Mouse (Mus musculus) kidney, embryonic 14.5 days (tissue): ENCODE data around the gene Rnf220. TPM values are rescaled to one million over a fixed set of nuclear protein-coding genes. Genes with fewer than 3 reads are reported as not detected.

Experiments
- ATAC-seq: fragments of 200-750 bp; cut with Nextera tagmentation; 2 replicates; pipeline ENCODE4 v1.8.0; 2017; ENCODE audit warnings: moderate number of reproducible peaks, mild to moderate bottlenecking, moderate TSS enrichment, moderate library complexity; ENCODE audit not compliant: low FRiP score, low TSS enrichment
- H3K27ac ChIP-seq: fragments of 300-500 bp; sonication (generic); 2 replicates; pipeline ENCODE4 v1.5.1; 2014; ENCODE audit warnings: low read depth, mild to moderate bottlenecking, low read length, moderate library complexity, mixed read lengths
- H3K27me3 ChIP-seq: fragments of 300-500 bp; sonication (generic); 2 replicates; pipeline ENCODE4 v1.6.1; 2014; ENCODE audit warnings: mild to moderate bottlenecking, low read length; ENCODE audit not compliant: control insufficient read depth, insufficient read depth
- H3K36me3 ChIP-seq: fragments of 300-500 bp; sonication (generic); 2 replicates; pipeline ENCODE4 v1.6.1; 2014; ENCODE audit warnings: low read length, mixed read lengths; ENCODE audit not compliant: control insufficient read depth, insufficient read depth
- H3K4me1 ChIP-seq: fragments of 300-500 bp; sonication (generic); 2 replicates; pipeline ENCODE4 v1.6.1; 2014; ENCODE audit warnings: low read length, mixed read lengths; ENCODE audit not compliant: control insufficient read depth, insufficient read depth
- H3K4me2 ChIP-seq: fragments of 300-500 bp; sonication (generic); replicated peaks from 2 replicates; pipeline ENCODE4 v1.6.1; 2014; ENCODE audit warnings: low read depth, mild to moderate bottlenecking, low read length
- H3K4me3 ChIP-seq: fragments of 300-500 bp; sonication (generic); 2 replicates; pipeline ENCODE4 v1.5.1; 2014; ENCODE audit warnings: mild to moderate bottlenecking, low read length
- H3K9ac ChIP-seq: fragments of 300-500 bp; sonication (generic); 2 replicates; pipeline ENCODE4 v1.6.1; 2014; ENCODE audit warnings: low read depth, mild to moderate bottlenecking, low read length, moderate library complexity
- H3K9me3 ChIP-seq: fragments of 300-500 bp; sonication (generic); 2 replicates; pipeline ENCODE4 v1.6.1; 2016; ENCODE audit warnings: low read length; ENCODE audit not compliant: control insufficient read depth
- WGBS: fragments of 180-500 bp; shearing (Covaris S2); extraction: QIAGEN DNeasy Blood & Tissue Kit; methylation state at CpG from one replicate; pipeline ENCODE4 v1.1.7; 2014; 5-methylcytosine and 5-hydroxymethylcytosine counted together
- polyA plus RNA-seq: library from polyadenylated mRNA; unstranded; fragments of >200 nt; fragmentation: Nextera tagmentation; extraction: Ambion mirVana; gene quantifications from 2 replicates; pipeline ENCODE4 v1.2.1, GENCODE M21; 2014

The Rnf220 gene
- polyA plus RNA-seq, 1 experiment from 2014 or later = 59.3 TPM

GRCm38 (mm10) chr4:117527952-117528351, 31.1 kb upstream of the Rnf220 start:
- no peaks in the 10 kb centered on the region for H3K9me3 ChIP-seq
- H3K36me3 ChIP-seq = no peaks in the 10 kb centered on the region
- no peak overlapping the region for H3K4me3 ChIP-seq
- no peak overlapping the region for H3K27ac ChIP-seq
- peaks cover 9% of the 10 kb centered on the region; the same call in 1 of the 2 replicates for H3K27me3 ChIP-seq
- ATAC-seq = peak; percentile 71
- H3K9ac ChIP-seq = no peak overlapping the region
- no peaks in the 10 kb centered on the region for H3K4me1 ChIP-seq
- no peak overlapping the region for H3K4me2 ChIP-seq
- WGBS = 28% methylated on average over 1 of the region's 1 CpGs

DNA sequence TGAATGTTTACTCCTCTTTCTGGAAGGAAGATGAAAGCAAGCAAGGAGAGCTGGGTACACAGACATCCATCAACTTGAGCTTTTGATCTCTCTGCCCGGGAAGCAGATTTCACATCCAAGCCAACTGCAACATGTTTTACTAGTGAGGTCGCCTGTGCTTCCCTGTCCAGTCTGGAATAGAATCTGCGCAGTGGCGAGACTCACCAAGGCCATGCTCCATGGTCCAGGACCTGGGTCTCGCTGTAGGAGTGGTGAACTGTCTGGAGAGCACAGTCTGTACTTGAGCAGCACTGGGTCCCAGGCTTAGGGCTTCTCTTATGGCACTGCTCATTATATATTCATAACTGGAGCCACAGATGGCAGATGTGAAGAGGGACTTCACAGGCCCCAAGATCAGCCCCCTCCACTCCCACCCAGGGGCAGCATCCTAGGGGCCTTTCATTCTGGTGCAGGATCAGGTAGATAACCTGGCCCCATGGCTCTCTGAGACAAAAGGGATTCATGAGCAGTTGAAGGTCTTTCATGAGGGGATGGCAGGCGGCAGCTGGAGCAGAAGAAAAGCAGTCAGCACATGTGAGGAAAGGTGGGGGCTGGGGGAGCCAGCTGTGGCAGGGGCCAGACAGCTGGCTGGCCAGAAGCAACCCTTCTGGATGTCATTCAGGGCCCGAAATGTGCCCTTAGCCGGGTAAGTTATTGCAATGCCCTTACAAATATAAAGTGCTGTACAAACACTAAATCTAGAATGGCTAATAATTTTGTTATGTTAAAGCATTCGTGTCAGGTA, 30.5 kb upstream of the Rnf220 start:
- Histone ChIP-seq H3K9me3 (no peaks in the 10 kb centered on the region), H3K4me3 (no peak overlapping the region), H3K4me1 (no peaks in the 10 kb centered on the region), H3K9ac (no peak overlapping the region), H3K4me2 (no peak overlapping the region), H3K36me3 (no peaks in the 10 kb centered on the region), H3K27me3 (peaks cover 9% of the 10 kb centered on the region), H3K27ac (no peak overlapping the region)
- WGBS = 41% methylated on average over 9 of the region's 9 CpGs
- ATAC-seq = no peak

DNA sequence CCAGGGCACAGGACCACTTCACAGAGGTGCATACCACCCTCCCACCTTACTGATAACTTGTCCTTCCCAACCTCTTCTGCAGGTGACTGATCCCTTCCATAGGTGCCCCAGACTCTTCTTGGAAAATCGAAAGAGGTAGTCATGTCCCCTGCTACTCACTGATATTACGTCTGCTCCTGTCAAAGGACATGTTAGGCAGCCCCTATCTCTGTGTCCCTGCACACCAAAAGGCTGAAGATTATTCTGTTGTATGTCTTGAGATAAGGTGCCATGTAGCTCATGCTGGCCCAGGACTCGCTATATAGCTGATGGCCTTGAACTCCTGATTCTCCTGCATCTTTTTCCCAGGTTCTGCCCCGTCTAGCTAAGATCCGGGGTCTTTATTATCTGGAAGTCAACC, 29.1 kb upstream of the Rnf220 start:
- Histone ChIP-seq H3K9ac (no peak overlapping the region), H3K36me3 (no peaks in the 10 kb centered on the region), H3K4me1 (no peaks in the 10 kb centered on the region), H3K9me3 (no peaks in the 10 kb centered on the region), H3K4me2 (no peak overlapping the region), H3K27me3 (peaks cover 9% of the 10 kb centered on the region), H3K4me3 (no peak overlapping the region), H3K27ac (no peak overlapping the region)
- 93% methylated on average over 5 of the region's 5 CpGs for WGBS
- ATAC-seq = no peak

- H3K9ac ChIP-seq = no peak overlapping the region
- H3K27me3 ChIP-seq = no peaks in the 10 kb centered on the region; the same call in 1 of the 2 replicates
- H3K4me1 ChIP-seq = no peaks in the 10 kb centered on the region
- H3K4me2 ChIP-seq = no peak overlapping the region
- no peaks in the 10 kb centered on the region for H3K9me3 ChIP-seq
- no peak overlapping the region for H3K27ac ChIP-seq
- WGBS = 73% methylated on average over 2 of the region's 2 CpGs
- ATAC-seq = no peak
- no peaks in the 10 kb centered on the region for H3K36me3 ChIP-seq
- H3K4me3 ChIP-seq = no peak overlapping the region
Observed at GRCm38 (mm10) chr4:117521350-117521749, 24.5 kb upstream of the Rnf220 start.

GRCm38 (mm10) chr4:117518246-117518645, 21.4 kb upstream of the Rnf220 start:
- ATAC-seq = no peak
- H3K9me3 ChIP-seq = no peaks in the 10 kb centered on the region
- no peaks in the 10 kb centered on the region; the same call in 1 of the 2 replicates for H3K27me3 ChIP-seq
- no peaks in the 10 kb centered on the region for H3K4me1 ChIP-seq
- WGBS = 86% methylated on average over 4 of the region's 4 CpGs
- H3K9ac ChIP-seq = no peak overlapping the region
- no peaks in the 10 kb centered on the region for H3K36me3 ChIP-seq
- no peak overlapping the region for H3K4me2 ChIP-seq
- no peak overlapping the region for H3K27ac ChIP-seq
- H3K4me3 ChIP-seq = no peak overlapping the region

DNA sequence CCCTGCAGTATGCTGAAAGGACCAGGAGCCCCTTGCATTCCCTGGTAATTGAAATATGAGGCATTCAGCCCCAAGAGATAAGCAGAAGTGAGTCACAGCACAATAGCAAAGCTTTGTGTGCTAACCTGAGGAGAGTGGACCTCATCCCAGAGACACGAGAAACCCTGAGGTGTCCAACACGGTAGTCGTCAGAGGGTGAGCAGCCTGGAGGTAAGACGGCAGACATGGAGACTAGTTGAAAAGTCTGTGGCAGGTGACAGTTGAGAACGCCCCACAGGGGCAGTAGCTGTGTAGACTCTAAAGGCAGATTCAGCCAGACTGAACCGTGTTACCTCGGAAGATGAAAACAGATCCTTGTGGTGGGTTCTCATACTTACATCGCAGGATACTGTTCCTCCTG, 2.2 kb upstream of the Rnf220 start:
- WGBS = 85% methylated on average over 8 of the region's 8 CpGs
- peaks cover 19% of the 10 kb centered on the region for H3K4me1 ChIP-seq
- peaks cover 38% of the 10 kb centered on the region for H3K27me3 ChIP-seq
- H3K9ac ChIP-seq = no peak overlapping the region
- H3K36me3 ChIP-seq = no peaks in the 10 kb centered on the region
- no peaks in the 10 kb centered on the region; the same call in 1 of the 2 replicates for H3K9me3 ChIP-seq
- no peak overlapping the region for H3K4me3 ChIP-seq
- no peak overlapping the region for H3K27ac ChIP-seq
- no peak overlapping the region for H3K4me2 ChIP-seq
- ATAC-seq = no peak

DNA sequence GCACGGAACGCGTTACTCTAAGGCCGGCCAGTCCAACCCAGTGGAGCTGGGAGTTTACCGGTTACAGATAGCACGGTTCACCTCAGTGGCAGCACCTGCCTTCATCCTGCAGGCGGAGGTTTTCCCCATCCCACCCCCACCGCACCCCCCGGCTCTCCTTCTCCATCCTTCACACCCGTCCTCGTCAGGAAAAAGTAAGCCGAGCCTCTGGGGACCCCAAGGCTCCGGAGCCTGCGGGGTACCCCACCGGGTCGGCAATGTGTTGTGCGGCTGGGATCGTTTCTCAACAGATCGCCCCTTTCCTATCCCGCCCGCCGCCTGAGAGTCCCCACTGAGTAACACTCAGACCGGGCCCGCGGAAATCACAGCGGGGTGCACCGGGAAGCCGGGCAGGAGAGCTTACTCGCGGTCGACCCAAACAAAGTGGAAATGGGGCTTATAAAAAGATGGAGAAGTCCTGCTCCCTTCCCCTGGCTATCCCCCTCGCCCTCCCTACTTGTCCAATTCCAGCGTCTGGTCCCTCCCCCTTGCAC, 917 bp downstream of the Rnf220 start:
- Histone ChIP-seq H3K4me1 (peaks cover 22% of the 10 kb centered on the region), H3K4me2 (peak overlapping the region; percentile 92), H3K27me3 (peaks cover 63% of the 10 kb centered on the region), H3K9me3 (no peaks in the 10 kb centered on the region), H3K9ac (peak overlapping the region; percentile 48; the same call in 1 of the 2 replicates), H3K27ac (no peak overlapping the region), H3K36me3 (no peaks in the 10 kb centered on the region), H3K4me3 (peak overlapping the region; percentile 48)
- peak; percentile 11; the same call in 1 of the 2 replicates for ATAC-seq
- WGBS = under 1% methylated on average over 33 of the region's 33 CpGs

- Histone ChIP-seq H3K4me2 (peak overlapping the region; percentile 92), H3K4me1 (peaks cover 22% of the 10 kb centered on the region), H3K27ac (no peak overlapping the region), H3K4me3 (peak overlapping the region; percentile 48), H3K9ac (peak overlapping the region; percentile 19; the same call in 1 of the 2 replicates), H3K9me3 (no peaks in the 10 kb centered on the region), H3K36me3 (no peaks in the 10 kb centered on the region), H3K27me3 (peaks cover 72% of the 10 kb centered on the region)
- WGBS = under 1% methylated on average over 47 of the region's 47 CpGs
- ATAC-seq = no peak
Observed at GRCm38 (mm10) chr4:117494911-117495501, 1.8 kb downstream of the Rnf220 start.
